Mouse (Mus musculus): ENCODE data around the gene Spock2. TPM values are rescaled to one million over a fixed set of nuclear protein-coding genes. Genes with fewer than 3 reads are reported as not detected.

The Spock2 gene
- polyA plus RNA-seq, 1 experiment from 2014 or later = 0.09 TPM

- Histone ChIP-seq H3K4me3 (ENCODE audit: low read depth, low read length) (no peak overlapping the region), H3K27me3 (ENCODE audit: insufficient read depth, low read length) (peaks cover 3% of the 10 kb centered on the region; the same call in 1 of the 2 replicates), H3K4me1 (ENCODE audit: insufficient read depth) (peaks cover under 1% of the 10 kb centered on the region; the same call in 1 of the 2 replicates), H3K27ac (ENCODE audit: low read depth) (no peak overlapping the region), H3K4me2 (ENCODE audit: low read depth, low read length) (no peak overlapping the region), H3K9ac (replicated peaks) (no peak overlapping the region), H3K9me3 (ENCODE audit: low read length) (no peaks in the 10 kb centered on the region), H3K36me3 (replicated peaks; ENCODE audit: insufficient read depth, low read length) (no peaks in the 10 kb centered on the region)
- ATAC-seq (no peak), DNase-seq (no peak)
- no peak for TF ChIP-seq EP300 (IDR thresholded peaks at IDR 0.05; ENCODE audit: low read depth)
- no peak for TF ChIP-seq CTCF (IDR thresholded peaks at IDR 0.05; ENCODE audit: low read depth)
- WGBS (ENCODE audit: insufficient replicate concordance) = 74% methylated on average over 4 of the region's 4 CpGs
These were observed 14.6 kb downstream of the Spock2 start for GRCm38 (mm10) chr10:60120630-60121029.

GRCm38 (mm10) chr10:60124078-60124477 lies 18.1 kb downstream of the Spock2 start:
- H3K9ac ChIP-seq (replicated peaks) = no peak overlapping the region
- no peaks in the 10 kb centered on the region for H3K36me3 ChIP-seq (replicated peaks; ENCODE audit: insufficient read depth, low read length)
- H3K4me3 ChIP-seq (ENCODE audit: low read depth, low read length) = no peak overlapping the region
- ATAC-seq (no peak), DNase-seq (peak; percentile 52)
- no peak for TF ChIP-seq EP300 (IDR thresholded peaks at IDR 0.05; ENCODE audit: low read depth)
- TF ChIP-seq CTCF (IDR thresholded peaks at IDR 0.05; ENCODE audit: low read depth) = peak; percentile 72
- H3K4me1 ChIP-seq (ENCODE audit: insufficient read depth) = no peaks in the 10 kb centered on the region
- no peak overlapping the region for H3K4me2 ChIP-seq (ENCODE audit: low read depth, low read length)
- no peaks in the 10 kb centered on the region for H3K9me3 ChIP-seq (ENCODE audit: low read length)
- 61% methylated on average over 6 of the region's 6 CpGs for WGBS (ENCODE audit: insufficient replicate concordance)
- H3K27ac ChIP-seq (ENCODE audit: low read depth) = no peak overlapping the region
- no peaks in the 10 kb centered on the region for H3K27me3 ChIP-seq (ENCODE audit: insufficient read depth, low read length)

- Histone ChIP-seq H3K9ac (replicated peaks) (no peak overlapping the region), H3K4me2 (ENCODE audit: low read depth, low read length) (peak overlapping the region; percentile 50), H3K4me3 (ENCODE audit: low read depth, low read length) (no peak overlapping the region), H3K27ac (ENCODE audit: low read depth) (no peak overlapping the region), H3K36me3 (replicated peaks; ENCODE audit: insufficient read depth, low read length) (no peaks in the 10 kb centered on the region), H3K4me1 (ENCODE audit: insufficient read depth) (no peaks in the 10 kb centered on the region), H3K9me3 (ENCODE audit: low read length) (no peaks in the 10 kb centered on the region), H3K27me3 (ENCODE audit: insufficient read depth, low read length) (no peaks in the 10 kb centered on the region)
- ATAC-seq = peak; percentile 54; the same call in 1 of the 2 replicates
- peak; percentile 35 for DNase-seq
- WGBS (ENCODE audit: insufficient replicate concordance) = 27% methylated on average over 20 of the region's 22 CpGs
- no peak for TF ChIP-seq EP300 (IDR thresholded peaks at IDR 0.05; ENCODE audit: low read depth)
- no peak for TF ChIP-seq CTCF (IDR thresholded peaks at IDR 0.05; ENCODE audit: low read depth)
These were observed 19.7 kb downstream of the Spock2 start for GRCm38 (mm10) chr10:60125529-60126327.

GRCm38 (mm10) chr10:60128287-60128686 lies 22.3 kb downstream of the Spock2 start:
- H3K4me1 ChIP-seq (ENCODE audit: insufficient read depth) = no peaks in the 10 kb centered on the region
- no peak overlapping the region for H3K4me3 ChIP-seq (ENCODE audit: low read depth, low read length)
- no peak for ATAC-seq
- no peaks in the 10 kb centered on the region for H3K36me3 ChIP-seq (replicated peaks; ENCODE audit: insufficient read depth, low read length)
- H3K9ac ChIP-seq (replicated peaks) = no peak overlapping the region
- no peaks in the 10 kb centered on the region for H3K9me3 ChIP-seq (ENCODE audit: low read length)
- DNase-seq = no peak
- H3K27ac ChIP-seq (ENCODE audit: low read depth) = no peak overlapping the region
- 72% methylated on average over 9 of the region's 9 CpGs for WGBS (ENCODE audit: insufficient replicate concordance)
- no peak for TF ChIP-seq EP300 (IDR thresholded peaks at IDR 0.05; ENCODE audit: low read depth)
- no peak overlapping the region for H3K4me2 ChIP-seq (ENCODE audit: low read depth, low read length)
- H3K27me3 ChIP-seq (ENCODE audit: insufficient read depth, low read length) = no peaks in the 10 kb centered on the region

- no peak overlapping the region for H3K4me2 ChIP-seq (ENCODE audit: low read depth, low read length)
- no peak for ATAC-seq
These were observed 24.5 kb downstream of the Spock2 start for GRCm38 (mm10) chr10:60130504-60130903.

GRCm38 (mm10) chr10:60133501-60133900 lies 27.5 kb downstream of the Spock2 start:
- Histone ChIP-seq H3K4me2 (ENCODE audit: low read depth, low read length) (no peak overlapping the region), H3K36me3 (replicated peaks; ENCODE audit: insufficient read depth, low read length) (no peaks in the 10 kb centered on the region), H3K27me3 (ENCODE audit: insufficient read depth, low read length) (no peaks in the 10 kb centered on the region), H3K4me3 (ENCODE audit: low read depth, low read length) (no peak overlapping the region), H3K27ac (ENCODE audit: low read depth) (no peak overlapping the region), H3K9ac (replicated peaks) (no peak overlapping the region), H3K9me3 (ENCODE audit: low read length) (no peaks in the 10 kb centered on the region), H3K4me1 (ENCODE audit: insufficient read depth) (peaks cover 3% of the 10 kb centered on the region; the same call in 1 of the 2 replicates)
- DNase-seq (no peak), ATAC-seq (no peak)
- WGBS (ENCODE audit: insufficient replicate concordance) = 33% methylated on average over 6 of the region's 6 CpGs
- TF ChIP-seq CTCF (IDR thresholded peaks at IDR 0.05; ENCODE audit: low read depth) = no peak
- TF ChIP-seq EP300 (IDR thresholded peaks at IDR 0.05; ENCODE audit: low read depth) = no peak

More at GRCm38 (mm10) chr10:60130504-60130903, 24.5 kb downstream of the Spock2 start:
- H3K27me3 ChIP-seq (ENCODE audit: insufficient read depth, low read length) = no peaks in the 10 kb centered on the region
- TF ChIP-seq CTCF (IDR thresholded peaks at IDR 0.05; ENCODE audit: low read depth) (no peak), EP300 (IDR thresholded peaks at IDR 0.05; ENCODE audit: low read depth) (no peak)
- no peak overlapping the region for H3K9ac ChIP-seq (replicated peaks)
- 68% methylated on average over 4 of the region's 4 CpGs for WGBS (ENCODE audit: insufficient replicate concordance)
- no peaks in the 10 kb centered on the region for H3K9me3 ChIP-seq (ENCODE audit: low read length)
- no peaks in the 10 kb centered on the region for H3K4me1 ChIP-seq (ENCODE audit: insufficient read depth)
- H3K4me3 ChIP-seq (ENCODE audit: low read depth, low read length) = no peak overlapping the region
- H3K27ac ChIP-seq (ENCODE audit: low read depth) = no peak overlapping the region
- H3K36me3 ChIP-seq (replicated peaks; ENCODE audit: insufficient read depth, low read length) = no peaks in the 10 kb centered on the region
- no peak for DNase-seq
